ENCODE assay signal across 8 mouse cellular contexts in genomic region chr1:133799686-133800445, GRCm38 (mm10). TPM values are rescaled to one million over a fixed set of nuclear protein-coding genes. Genes with fewer than 3 reads are reported as not detected.
DNase-seq lines count a peak whose midpoint lies in the region; ATAC-seq lines count a peak whose summit lies in the region.

No protein-coding gene starts in this region.

- WGBS in heart, embryonic 13.5 days = 1% methylated on average over 20 of the region's 21 CpGs
- WGBS in midbrain, embryonic 10.5 days = 2% methylated on average over 21 of the region's 21 CpGs

- no peaks in the 10 kb centered on the region for H3K9me3 ChIP-seq in heart, embryonic 13.5 days
- no peaks in the 10 kb centered on the region for H3K9me3 ChIP-seq in midbrain, embryonic 10.5 days (replicated peaks)

- no peak for ATAC-seq in heart, embryonic 13.5 days (ENCODE audit: extremely low read depth, insufficient number of reproducible peaks, low FRiP score, low TSS enrichment)

- peak; percentile 33 for DNase-seq in embryo, embryonic 10.5 days (ENCODE audit: low spot score)
- no peak for DNase-seq in embryo, embryonic 9.5 days (ENCODE audit: extremely low spot score)
- peak; percentile 56 for DNase-seq in c-Kit-positive CD71-positive TER-119-negative erythroid progenitor cells, embryonic 14.5 days (ENCODE audit: low read depth)
- peak; percentile 40 for DNase-seq in kidney, postnatal 10 days
- no peak for DNase-seq in midbrain, embryonic 10.5 days (ENCODE audit: low spot score)
- DNase-seq in layer of hippocampus, postnatal 14 days (ENCODE audit: low spot score in 2 of 2) = no peak
- no peak for DNase-seq in gastrocnemius, adult 8-10 months (ENCODE audit: low spot score in 2 of 2)

- peaks cover 65% of the 10 kb centered on the region for H3K4me1 ChIP-seq in heart, embryonic 13.5 days
- H3K4me1 ChIP-seq in midbrain, embryonic 10.5 days = peaks cover 45% of the 10 kb centered on the region

- H3K4me2 ChIP-seq in heart, embryonic 13.5 days = peak overlapping the region; percentile 73

- peak overlapping the region; percentile 86 for H3K9ac ChIP-seq in heart, embryonic 13.5 days

- H3K27ac ChIP-seq in heart, embryonic 13.5 days (replicated peaks) = peak overlapping the region; percentile 82
- H3K27ac ChIP-seq in midbrain, embryonic 10.5 days (replicated peaks) = 0 out of 2 replicates have a peak overlapping the region, but pooled peaks have one; percentile 28

- H3K27me3 ChIP-seq in heart, embryonic 13.5 days (replicated peaks) = no peaks in the 10 kb centered on the region; the same call in 1 of the 2 replicates
- H3K27me3 ChIP-seq in midbrain, embryonic 10.5 days (ENCODE audit: low read depth, poor library complexity, severe bottlenecking) = peaks cover 51% of the 10 kb centered on the region

- H3K4me3 ChIP-seq in heart, embryonic 13.5 days = peak overlapping the region; percentile 62
- H3K4me3 ChIP-seq in midbrain, embryonic 10.5 days = peak overlapping the region; percentile 73

- peaks cover 9% of the 10 kb centered on the region for H3K36me3 ChIP-seq in heart, embryonic 13.5 days
- H3K36me3 ChIP-seq in midbrain, embryonic 10.5 days = no peaks in the 10 kb centered on the region

RNA-seq across cellular contexts. Expression of gene Atp2b4, which starts 1.0 kb away (rescaled TPM):
- polyA plus RNA-seq in heart, embryonic 13.5 days (2015; fragmentation: Nextera tagmentation; extraction: Ambion mirVana) = 13.9 and 16.8 TPM in 2 replicates
- 3.0 and 5.7 TPM in 2 replicates for polyA plus RNA-seq in midbrain, embryonic 10.5 days (2016; fragmentation: Nextera tagmentation; extraction: Ambion mirVana)
- 10 to 100 TPM; 62.9 to 67.4 TPM for total RNA-seq in layer of hippocampus, postnatal 14 days (2021)
- total RNA-seq in gastrocnemius, adult 8-10 months (2022) = 1 to 10 TPM; 6.1 to 8.8 (median 6.6) TPM

Comparison
In these comparisons a context has a peak if more than half of its experiments do, and no peak if none do; other contexts are left out.
1. DNase-seq: peak in embryo, embryonic 10.5 days (single experiment), c-Kit-positive CD71-positive TER-119-negative erythroid progenitor cells, embryonic 14.5 days (single experiment) and kidney, postnatal 10 days (single experiment); none in embryo, embryonic 9.5 days (single experiment), midbrain, embryonic 10.5 days (single experiment), layer of hippocampus, postnatal 14 days (0 of 2) and gastrocnemius, adult 8-10 months (0 of 2).
2. RNA of gene Atp2b4, which starts 1.0 kb away (total RNA-seq): 62.9 to 67.4 TPM in layer of hippocampus, postnatal 14 days; 6.1 to 8.8 TPM in gastrocnemius, adult 8-10 months; every median in the first group is over 4 times any median in the second.